Mouse (Mus musculus) frontal cortex, postnatal 36 days (tissue): ENCODE results near the gene Sars2.

ENCODE experiments used
- DNase-seq, 2 experiments: peaks; one replicate each; pipeline ENCODE4 v3.0.0; 2022; ENCODE audit warnings: low spot score in 2 of 2

The Sars2 gene

DNA sequence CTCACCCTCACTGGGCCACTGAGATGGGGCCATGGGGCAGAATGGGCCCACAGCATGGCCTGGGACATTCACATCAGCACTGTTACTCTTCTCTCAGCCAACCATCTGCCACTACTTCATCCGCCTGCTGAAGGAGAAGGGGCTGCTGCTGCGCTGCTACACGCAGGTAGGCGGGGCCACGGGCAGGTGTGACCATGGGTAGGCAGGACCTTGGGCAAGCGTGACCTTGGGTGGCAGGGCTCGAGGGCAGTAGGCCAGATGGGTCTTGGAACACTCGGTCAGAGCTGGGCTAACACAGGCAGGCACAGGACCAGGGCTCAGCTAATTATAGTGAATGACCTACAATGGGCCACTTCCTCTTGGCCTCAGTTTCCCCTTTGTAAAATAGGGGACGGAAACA lies 37.0 kb downstream of the Sars2 start:
- DNase-seq = no peak

- DNase-seq = peak; percentile 89 to 91
Observed at GRCm38 (mm10) chr7:28780067-28780658, 38.4 kb downstream of the Sars2 start.

DNA sequence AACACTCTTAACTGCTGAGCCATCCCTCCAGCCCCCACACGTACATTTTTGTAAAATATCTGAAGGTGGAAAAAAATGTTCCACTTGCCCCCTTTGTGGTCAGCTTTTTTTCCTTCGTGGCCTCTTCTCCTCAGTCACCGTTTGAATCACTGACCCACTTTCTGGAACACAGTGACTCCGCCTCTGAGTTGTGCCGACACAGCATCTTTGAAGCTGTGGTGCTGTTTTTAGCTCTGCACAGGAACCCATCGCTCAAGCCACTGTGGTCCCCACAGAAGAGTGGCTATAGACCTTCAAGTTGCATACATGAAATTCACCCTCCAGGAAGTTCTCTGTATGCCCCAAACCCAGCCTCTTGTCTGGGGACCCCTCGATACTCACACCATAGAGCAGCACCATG lies 39.1 kb downstream of the Sars2 start:
- DNase-seq = peak; percentile 45 to 49

DNA sequence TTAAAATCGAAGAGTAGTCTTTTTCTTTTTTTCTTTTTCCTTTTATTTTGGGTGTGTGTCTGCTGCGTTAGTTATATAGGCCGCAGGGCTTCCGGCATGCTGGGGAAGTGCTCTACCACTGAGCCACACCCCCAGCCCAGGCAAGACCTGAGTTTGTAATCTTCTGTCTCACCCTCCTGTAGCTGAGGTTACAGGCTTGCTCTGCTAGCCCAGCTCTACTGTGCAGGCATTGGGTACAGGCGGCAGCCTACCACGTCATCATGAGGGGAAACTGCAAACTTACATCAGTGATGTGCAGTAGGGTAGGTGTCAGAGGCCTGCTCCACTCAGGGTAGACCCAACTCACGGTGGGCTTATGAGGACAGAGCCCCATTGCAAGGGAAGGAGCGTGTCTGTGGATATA lies 39.5 kb downstream of the Sars2 start:
- DNase-seq = no peak

- DNase-seq = no peak
Observed at GRCm38 (mm10) chr7:28785161-28785560, 43.4 kb downstream of the Sars2 start.

DNA sequence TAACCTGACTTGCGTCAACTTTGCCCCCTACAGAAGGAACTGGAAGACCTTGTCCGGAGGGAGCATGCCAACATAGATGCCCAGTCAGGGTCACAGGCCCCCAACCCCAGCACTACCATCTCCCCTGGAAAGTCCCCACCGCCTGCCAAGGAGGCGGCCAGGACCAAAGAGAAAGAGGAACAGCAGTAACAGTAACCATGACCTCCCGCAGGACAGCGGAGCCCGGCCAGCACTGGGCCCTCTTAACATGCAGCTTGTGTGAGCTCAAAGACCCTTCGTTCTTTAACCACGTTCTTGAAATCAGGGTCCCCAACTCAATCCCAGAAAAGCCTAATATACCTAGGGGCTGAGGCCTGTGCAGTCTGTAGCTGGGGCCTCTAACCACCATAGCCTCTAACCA lies 46.1 kb downstream of the Sars2 start:
- DNase-seq = no peak

- DNase-seq = no peak
Observed at GRCm38 (mm10) chr7:28788307-28789195, 46.8 kb downstream of the Sars2 start, which contains the start of gene Rinl. TSS of gene Rinl (plus strand) at chr7:28788969.

DNA sequence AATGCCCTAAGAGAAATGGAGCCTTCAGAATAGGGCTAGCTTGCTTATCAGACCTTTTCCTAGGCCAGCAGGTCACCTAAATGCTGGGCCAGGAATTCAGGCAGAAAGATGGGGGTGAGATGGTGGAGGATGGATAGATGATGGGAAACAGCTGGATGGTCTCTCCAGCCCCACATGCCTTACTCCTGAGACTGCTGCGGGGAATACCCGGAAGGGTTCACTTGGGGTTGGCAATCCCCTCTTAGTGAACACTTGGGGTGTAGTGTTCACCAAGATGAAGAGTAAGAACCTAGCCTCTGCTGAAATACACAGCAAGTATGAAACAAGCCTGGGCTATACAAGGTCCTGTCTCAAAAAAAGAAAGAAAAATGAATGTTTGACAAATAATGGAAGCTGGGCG lies 47.4 kb downstream of the Sars2 start:
- DNase-seq = no peak

DNA sequence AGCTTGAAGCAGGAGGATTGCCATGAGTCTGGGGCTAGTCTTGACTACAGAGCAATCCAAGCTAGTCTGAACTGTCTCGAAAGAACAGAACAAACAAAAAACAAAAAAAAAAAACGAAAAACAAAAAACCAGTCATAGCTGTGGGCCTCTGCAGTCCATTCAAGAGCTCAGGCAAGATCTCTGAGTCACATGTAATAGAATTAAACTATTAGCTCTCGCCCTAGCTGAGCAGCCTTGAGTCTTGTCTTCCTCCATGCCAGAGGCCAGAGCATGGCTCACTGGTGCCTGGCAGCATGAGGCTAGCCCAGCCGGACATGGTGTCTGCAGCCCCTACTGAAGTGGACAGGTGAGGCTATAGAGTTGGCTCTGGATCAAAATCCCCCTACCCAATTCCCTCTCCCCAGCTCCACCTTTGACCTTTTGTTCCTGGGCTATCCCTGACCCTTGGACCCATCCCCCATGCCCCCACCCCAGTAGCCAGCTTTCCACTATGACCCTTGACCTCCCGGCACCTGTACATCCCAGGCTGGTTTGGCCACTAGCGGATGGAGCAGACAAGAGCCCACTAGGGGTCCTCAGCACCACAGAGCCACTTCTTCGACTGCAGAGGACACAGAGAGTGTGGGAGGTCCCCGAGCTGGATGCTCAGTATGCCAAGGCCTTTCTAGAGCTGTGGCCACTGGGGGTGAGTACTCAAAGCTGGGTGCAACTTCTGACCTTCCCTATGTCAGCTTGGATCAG lies 48.4 kb downstream of the Sars2 start:
- DNase-seq = no peak

DNA sequence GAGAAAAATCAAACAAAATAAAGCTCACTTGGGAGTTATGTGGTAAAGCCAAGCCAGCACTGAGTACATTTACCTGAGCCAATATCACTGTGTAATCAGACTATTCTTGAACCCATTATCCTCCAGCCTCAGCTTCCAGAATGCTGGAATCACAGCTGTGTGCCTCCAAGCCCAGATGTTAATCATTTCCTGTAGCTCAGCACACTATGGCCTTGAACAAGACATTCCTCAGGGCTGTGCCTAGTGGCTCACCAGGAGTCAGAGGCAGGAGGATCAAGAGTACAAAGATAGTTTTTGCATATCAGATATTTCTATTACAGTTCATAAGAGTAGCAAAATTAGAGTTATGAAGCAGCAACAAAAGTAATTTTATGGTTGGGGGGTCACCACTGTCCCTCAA lies 49.9 kb downstream of the Sars2 start:
- no peak for DNase-seq

DNA sequence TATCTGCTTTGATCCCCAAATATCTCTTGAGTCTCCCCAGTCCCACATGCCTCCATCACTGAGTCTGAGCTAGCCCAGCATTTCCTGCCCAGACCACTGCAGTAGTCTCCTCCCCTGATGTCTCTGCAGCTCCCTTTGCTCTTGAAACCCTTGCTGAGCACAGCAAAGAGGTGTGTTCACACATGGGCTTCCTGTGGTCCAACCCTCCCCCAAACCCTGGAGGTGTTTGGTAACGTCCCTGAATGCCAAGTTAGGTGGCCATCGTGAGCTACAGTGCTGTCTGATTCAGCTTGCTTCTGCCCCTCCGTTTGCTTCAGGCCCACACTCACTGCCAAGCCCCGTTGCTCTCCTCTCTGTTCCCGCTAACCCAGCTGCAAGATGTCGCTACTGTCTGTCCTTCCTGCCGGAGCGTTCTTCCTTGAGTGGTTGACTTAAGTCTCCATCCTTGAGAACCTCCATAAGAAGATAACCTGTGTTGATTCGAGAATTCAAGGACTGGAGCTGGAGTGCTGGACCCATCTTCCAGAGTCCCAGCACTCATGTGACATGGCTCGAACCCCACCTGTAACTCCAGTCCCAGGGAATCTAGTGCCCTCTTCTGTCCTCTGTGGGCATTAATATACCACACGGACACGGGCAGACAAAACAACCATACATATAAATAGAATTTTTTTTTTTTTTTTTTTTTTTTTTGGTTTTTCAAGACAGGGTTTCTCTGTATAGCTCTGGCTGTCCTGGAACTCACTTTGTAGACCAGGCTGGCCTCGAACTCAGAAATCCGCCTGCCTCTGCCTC lies 50.8 kb downstream of the Sars2 start:
- no peak for DNase-seq

DNA sequence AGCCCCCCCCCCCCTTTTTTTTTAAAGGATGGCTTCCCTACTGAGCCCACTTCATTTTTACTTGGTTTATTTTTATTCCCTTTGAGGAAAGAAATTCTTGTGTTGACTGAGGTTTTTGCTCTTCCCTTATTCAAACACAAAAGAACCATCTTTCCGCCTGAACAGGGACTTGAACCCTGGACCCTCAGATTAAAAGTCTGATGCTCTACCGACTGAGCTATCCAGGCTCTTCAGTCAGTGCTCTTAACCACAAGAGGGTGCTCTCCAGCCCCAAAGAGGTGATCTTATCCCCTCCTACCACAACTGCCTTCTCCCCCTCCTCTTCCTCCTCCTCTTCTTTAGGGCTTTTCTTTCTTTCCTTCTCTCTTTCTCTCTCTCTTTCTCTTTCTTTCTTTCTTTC lies 52.0 kb downstream of the Sars2 start:
- DNase-seq = no peak

GRCm38 (mm10) chr7:28794496-28794895 lies 52.7 kb downstream of the Sars2 start:
- no peak for DNase-seq

DNA sequence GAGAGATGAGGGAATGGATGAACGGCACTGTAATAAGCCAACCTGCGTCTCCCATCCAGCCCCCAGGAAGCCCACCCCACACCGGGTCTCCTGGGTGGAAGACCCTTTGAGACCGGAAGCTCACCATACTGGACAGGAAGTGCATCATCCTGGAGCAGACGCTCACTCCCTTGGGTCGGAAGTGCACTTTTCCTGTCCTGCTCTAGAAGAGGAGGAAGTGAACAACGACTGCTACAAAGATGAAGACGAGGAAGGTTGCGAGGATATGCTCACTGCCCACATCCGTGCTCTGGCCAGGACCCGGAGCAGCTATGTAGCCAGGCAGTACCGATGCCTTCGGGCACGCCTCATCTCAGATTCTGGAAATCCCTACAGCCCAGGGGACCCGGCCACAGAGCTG lies 54.0 kb downstream of the Sars2 start:
- DNase-seq = no peak

DNA sequence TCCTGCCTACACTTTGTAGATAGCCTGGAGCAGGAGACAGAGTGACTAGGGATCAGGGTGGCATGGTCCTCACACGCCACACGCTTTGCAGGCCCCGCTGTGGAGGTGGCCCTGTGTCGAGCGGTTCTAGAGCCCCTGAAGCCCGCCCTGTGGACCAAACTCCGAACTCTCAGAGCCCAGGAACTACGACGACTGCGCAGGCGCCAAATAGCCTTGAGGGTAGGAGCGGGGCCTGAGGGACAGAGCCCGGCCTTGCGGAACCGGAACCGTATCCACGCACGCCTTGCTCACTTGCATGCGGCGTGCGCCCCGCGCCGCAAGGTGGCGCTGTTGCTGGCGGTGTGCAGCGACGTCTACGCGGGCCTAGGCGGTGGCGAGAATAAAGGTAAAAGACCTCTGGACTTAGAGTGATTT lies 54.8 kb downstream of the Sars2 start:
- peak; percentile 66 to 77 for DNase-seq

DNA sequence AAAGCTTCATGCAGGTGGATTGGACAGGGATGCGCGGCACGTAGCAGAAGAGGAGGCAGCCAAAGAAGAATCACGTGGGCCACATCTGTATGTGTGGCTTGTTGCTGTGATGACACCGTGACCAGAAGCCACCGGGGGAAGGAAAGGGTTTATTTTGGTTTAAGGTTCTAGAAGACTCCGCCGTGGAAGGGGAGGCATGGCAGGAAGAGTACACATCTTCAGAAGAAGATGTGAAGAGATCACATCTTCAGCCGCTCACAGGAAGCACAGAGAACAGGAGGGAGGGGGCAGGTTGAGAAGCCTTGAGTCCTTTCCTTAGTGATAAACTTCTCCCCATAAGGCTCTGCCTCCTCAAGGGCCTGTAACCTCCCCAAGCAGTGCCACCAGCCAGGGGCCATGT lies 58.2 kb downstream of the Sars2 start:
- no peak for DNase-seq

DNA sequence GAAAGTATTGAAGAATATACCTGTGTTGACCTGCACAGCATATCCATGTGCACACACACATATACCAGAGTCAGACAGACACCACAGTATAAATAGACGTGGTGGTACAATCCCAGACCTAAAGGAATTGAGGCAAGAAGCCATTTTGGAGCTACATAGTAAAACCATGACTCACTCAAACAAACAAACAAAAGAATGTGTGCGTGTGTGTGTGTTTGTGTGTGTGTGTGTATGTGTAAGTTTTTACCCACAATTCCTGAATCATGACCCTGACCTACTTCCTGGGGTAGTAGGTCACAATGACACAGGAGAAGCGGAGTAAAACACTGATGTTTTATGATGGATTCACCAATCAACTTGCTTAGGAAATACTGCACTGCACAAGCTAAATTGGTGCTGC lies 59.7 kb downstream of the Sars2 start:
- no peak for DNase-seq

DNA sequence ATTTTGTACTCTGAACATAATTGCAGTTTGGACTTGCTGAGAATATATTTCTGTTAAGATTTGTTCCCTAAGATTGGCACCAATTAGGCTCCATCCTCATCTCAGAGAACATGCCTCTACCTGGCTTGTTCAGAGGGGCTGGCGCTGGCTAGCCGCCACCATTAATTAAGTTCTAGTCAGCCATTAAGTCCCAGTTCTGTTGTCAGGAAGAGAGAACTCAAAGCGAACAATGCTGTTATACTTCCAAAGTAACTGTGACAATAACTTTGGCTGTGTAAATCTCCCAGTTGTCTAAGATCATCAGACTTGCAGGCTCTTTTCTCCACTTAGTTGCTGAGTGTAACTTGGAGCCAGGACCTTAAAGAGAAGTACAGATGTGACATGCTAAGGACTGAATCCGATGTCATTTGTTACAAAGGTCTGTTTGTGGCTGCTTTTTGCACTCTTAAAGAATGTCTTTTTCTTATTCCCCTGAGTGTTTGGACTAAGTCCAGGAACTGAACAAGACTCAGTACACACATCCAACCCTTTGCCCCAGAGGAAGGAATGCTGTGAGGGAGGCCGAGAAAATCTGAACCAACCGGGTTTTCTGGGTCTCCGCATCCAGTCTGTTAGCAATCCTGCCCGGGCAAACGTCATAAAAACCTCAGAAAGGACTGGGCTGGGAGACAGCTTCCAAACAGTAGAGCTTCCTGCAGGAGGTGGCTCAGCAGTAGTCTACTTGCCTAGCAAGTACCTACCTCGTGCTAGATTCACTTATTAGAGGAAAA lies 60.3 kb downstream of the Sars2 start:
- no peak for DNase-seq

DNA sequence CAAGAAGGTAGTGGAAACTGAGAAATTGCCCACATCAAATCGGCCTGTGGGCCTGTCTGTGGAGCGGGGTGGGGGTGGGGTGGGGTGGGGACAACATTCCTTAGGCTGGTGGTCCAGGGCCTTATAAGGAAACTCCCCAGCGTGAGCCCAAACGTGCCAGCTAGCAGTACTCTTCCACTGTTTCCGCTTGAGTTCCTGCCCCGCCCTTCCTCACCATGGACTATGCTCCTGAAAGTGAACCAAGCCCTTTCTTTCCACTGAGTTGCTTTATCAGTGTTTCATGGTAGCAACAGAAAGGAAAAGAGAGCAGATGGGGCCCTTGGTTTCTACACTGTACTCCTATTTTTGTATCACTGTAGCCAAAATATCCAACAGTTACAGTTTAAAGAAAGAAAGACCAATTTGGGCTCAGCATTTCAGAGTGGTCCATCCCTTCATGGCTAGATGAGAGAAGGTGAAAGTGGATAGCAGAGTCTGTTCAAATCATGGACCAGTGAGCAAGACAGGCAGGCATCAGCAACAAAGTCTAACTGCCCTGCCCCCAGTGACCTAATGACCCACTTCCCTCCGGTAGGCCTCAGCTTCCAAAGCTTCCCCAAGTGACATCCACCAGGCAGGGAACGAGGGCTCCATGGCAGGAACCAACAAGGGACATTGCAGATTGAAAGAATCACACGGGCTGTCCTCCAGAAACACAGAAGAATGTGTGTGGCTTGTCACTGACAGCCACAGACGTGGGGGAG lies 61.2 kb downstream of the Sars2 start:
- no peak for DNase-seq
